Mouse (Mus musculus) Muller cell, postnatal 12 days (primary cell): ENCODE results near the gene Slc17a1.

ENCODE experiments used
- DNase-seq: peaks from one replicate; pipeline ENCODE4 v3.0.0-alpha.2; 2015; ENCODE audit errors: inconsistent ontology term

The Slc17a1 gene

DNA sequence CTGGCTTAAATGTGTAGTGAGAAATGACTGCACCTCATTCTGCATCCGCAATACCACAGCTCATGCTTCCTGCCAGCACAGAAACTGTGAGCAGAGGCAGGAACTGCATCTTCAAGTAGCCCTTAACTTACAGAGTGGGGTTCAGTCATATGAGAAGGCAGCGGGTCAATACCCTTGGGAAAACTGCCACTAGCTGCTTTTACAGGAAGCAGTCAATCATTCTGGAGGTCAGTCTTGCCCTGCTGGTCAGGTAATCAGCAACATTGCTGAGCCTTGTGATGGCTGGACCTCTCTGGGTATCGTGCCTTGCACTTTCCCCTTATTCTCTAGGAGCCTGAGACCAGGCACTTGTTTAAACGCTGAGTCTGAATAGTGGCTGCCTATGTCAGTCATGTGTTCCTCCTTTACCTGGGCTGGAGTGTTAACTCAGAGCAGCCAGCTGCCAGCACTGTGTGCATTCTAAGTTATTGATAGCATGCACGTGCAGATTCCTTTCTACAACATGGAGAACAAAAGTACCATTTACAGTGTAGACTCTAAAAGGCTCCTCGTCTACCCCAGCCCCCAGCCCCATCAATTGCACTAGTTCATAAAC lies 21.6 kb downstream of the Slc17a1 start:
- DNase-seq, result no peak

- DNase-seq, result no peak
Measured at GRCm38 (mm10) chr13:23892592-23893268, 25.2 kb downstream of the Slc17a1 start.

DNA sequence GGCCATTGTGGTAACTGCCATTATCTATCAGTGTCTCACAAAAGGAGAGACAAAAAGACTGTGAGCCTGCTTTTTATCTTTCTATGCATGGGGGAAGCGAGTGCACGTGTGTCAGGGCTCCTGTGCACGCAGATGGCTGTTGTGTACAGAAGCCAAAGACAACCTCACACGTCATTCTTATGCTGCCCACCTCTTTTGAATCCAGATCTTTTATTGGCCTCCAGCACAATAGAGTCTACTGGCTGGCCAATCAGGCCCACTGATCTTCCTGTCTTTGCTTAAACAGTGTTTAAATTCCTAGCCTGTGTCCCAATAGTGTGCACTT lies 25.7 kb downstream of the Slc17a1 start:
- DNase-seq, result peak; percentile 82

DNA sequence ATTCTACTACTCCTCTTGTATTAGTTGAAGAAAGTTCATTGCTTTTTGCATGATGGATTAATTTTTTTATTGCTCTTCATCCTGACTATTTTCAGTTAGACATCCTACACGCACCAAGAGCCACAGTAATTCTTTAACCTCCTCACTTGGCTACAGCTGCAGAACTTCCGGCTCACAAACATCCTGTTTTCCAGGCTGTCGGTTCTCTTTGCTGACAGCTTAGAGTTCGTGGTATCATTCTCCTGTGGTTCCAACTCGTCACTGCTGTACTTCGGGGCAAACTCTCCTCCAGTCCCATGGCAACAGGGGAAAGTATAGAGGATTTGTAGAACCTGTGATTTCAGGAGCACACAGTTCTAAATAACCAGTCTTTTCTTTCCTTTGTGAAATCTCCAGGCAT lies 30.7 kb downstream of the Slc17a1 start:
- peak; percentile 37 for DNase-seq

- DNase-seq, result no peak
Measured at GRCm38 (mm10) chr13:23906906-23907305, 39.4 kb downstream of the Slc17a1 start.

GRCm38 (mm10) chr13:23910121-23910520 lies 42.6 kb downstream of the Slc17a1 start:
- no peak for DNase-seq

DNA sequence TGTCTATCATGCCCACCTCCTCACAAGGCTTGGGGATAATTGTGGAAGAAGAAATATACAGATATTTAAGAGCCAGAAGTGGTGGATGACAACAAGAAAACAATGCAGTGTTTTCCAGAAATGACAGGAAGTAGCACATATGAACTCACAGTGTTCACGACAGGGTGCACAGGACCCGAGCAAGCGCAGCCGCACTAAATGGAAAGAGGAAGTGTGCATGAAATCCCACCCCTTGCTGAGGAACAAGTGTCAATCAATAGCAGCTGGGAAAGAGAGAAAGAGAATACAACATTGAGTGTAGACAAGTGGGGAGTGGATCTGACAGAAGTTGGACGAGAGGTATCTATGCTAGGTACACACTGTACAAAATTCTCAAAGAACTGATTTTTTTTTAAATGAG lies 43.8 kb downstream of the Slc17a1 start:
- no peak for DNase-seq

DNA sequence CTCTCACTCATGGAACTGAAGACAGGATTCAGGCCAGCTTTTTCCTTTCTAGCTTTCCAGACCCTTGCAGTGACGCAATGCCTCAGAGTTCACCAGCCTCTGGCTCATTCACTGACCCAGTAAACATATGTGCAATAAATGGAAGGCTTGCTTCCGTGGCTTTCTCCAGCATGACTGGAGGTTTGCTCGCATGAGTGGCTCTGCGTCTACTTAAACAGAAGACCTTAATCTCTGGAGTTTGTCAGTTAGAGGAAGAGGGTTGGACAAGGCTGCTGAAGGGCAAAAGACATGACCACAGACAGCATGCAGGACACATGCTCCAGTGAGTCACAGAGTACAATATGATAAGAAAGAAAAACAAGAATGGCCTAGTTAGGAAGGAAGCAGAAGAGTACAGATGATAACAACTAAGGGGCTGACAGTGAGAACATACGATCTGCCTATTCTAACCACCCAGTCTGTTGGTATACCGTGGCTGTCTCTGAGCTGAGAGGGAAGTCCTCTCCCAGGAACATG lies 46.3 kb downstream of the Slc17a1 start:
- peak; percentile 49 for DNase-seq

- no peak for DNase-seq
Measured at GRCm38 (mm10) chr13:23914376-23915167, 47.0 kb downstream of the Slc17a1 start, which contains the start of gene Slc17a4. Gene Slc17a4, minus strand, starts transcription at chr13:23915009.

DNA sequence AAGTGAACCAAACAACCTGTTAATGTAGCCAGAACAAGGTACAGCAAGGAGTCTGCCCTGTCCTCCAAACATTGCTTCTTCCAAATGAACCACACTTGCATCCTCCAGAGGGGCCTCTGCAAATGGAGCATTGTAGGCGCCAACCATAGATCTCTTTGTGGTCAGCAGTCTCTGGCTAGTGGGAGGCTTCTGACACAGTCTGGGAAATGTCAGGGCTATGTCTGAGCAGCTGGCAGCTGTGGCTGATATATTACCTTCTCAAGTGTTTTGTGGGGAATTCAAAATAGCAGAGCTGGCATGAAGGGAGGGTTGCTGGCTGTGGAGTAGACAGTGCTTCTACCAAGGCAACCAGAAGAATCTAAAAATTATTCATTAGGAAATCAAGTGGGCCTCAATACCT lies 48.6 kb downstream of the Slc17a1 start:
- DNase-seq, result no peak

GRCm38 (mm10) chr13:23917674-23918073 lies 50.1 kb downstream of the Slc17a1 start:
- DNase-seq, result no peak

DNA sequence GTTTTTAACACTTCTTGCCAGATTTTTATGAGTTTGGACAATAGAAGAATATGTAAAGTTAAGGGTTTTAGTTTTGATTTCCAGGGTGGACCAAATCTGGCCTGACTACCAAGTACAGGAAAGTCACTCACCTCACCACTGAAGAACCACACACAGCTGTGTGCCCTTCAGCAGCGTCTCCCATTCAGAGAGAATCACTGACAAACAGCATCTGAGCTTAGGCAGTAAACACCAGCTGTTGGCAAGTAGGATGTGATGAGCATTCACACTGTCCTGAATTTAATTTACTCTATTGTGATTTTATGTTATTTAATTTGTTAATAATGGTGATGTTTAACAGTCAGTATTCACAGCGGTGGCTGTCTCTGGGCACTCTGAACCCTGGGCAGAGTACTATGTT lies 58.2 kb downstream of the Slc17a1 start:
- DNase-seq, result no peak

- DNase-seq, result no peak
Measured at GRCm38 (mm10) chr13:23928637-23929036, 61.1 kb downstream of the Slc17a1 start.

GRCm38 (mm10) chr13:23930461-23930860 lies 62.9 kb downstream of the Slc17a1 start:
- no peak for DNase-seq

- no peak for DNase-seq
Measured at GRCm38 (mm10) chr13:23930904-23931303, 63.4 kb downstream of the Slc17a1 start.

GRCm38 (mm10) chr13:23933421-23934210 lies 66.1 kb downstream of the Slc17a1 start, which contains the start of gene Hist1h2ba:
Gene Hist1h2ba, minus strand, starts transcription at chr13:23934156.
- no peak for DNase-seq

DNA sequence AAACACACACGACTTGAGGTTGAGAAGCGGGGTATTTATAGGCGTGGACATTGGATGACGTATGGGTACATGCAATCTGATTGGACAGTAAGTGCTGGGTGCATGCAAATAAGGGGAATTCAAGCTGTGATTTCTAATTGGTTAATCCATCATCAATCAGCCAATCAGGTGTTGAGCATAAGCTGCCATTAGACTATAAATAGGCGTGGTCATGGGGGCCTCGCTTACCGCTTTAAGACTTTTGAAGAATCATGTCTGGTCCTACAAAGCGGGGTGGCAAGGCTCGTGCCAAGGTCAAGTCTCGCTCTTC lies 66.6 kb downstream of the Slc17a1 start, which contains the start of gene Hist1h2aa:
Gene Hist1h2aa, plus strand, starts transcription at position 252 of the 310 bp plus-strand sequence.
- no peak for DNase-seq

GRCm38 (mm10) chr13:23938699-23939098 lies 71.1 kb downstream of the Slc17a1 start:
- no peak for DNase-seq

DNA sequence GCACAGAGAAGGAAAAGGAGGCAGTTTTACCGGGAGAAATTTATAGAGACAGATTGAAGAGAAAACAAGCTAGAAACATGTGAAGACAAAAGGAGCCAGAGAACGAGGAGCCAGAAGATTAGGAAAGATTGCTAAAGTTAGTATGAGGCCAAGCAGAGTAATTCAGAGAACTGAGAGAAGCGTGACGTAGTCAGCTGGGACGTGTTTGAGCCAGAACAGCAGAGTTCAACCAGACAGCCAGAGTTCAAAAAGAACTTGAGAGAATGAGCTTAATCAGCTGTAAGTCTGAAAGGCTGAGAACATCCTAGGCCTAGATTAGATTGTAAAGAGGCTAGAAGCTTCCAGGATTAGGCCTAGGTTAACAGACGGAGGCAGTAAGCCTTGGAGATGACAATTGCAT lies 72.7 kb downstream of the Slc17a1 start:
- no peak for DNase-seq

DNA sequence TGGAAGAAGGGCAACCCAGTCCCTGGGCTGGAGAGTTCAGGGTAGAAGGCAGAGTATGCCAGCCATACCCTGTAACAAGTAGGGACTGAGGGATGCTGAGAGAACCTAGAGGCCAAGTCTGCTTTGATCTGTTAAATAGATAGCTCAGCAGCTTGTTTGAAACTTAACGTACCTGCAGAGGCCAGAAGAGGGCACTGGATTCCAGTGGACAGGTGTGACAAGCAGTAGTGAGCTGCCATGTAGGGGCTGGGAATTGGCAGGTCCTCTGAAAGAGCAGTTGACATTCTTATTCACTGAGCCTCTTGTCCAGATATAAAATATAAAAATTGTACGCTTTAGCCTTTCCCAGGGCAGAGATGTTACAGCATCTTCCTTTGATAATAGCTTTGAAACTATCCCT lies 75.3 kb downstream of the Slc17a1 start:
- no peak for DNase-seq
